Mouse (Mus musculus) ES-E14 (cell line): ENCODE measurements at regions not wholly inside any gene's neighbourhood (a gene's known extent, or its start where the extent isn't known, plus 50 kb on each side); places are given as distances from the start of the nearest gene placed in this dataset.

Experiments used
- DNase-seq: peaks from one replicate; pipeline ENCODE4 v3.0.0-alpha.2; 2013; ENCODE audit warnings: low read depth, low spot score
- H3K27ac ChIP-seq: 2 replicates; pipeline ENCODE4 v1.5.1; 2012; ENCODE audit warnings: low read depth, mild to moderate bottlenecking, low read length, moderate library complexity, mixed read lengths; ENCODE audit not compliant: poor library complexity, insufficient read depth, severe bottlenecking
- H3K36me3 ChIP-seq: 2 replicates; pipeline ENCODE4 v1.6.1; 2012; ENCODE audit warnings: mild to moderate bottlenecking, low read length, moderate library complexity, mixed read lengths; ENCODE audit not compliant: control insufficient read depth, poor library complexity, insufficient read depth, severe bottlenecking
- H3K4me1 ChIP-seq, 2 experiments: fragments of 150-350 bp in 1 of 2; sonication (generic) in 1 of 2; 2 replicates each; pipeline ENCODE4 v1.6.1; 2012; ENCODE audit warnings: low read length in 2 of 2, mild to moderate bottlenecking in 1 of 2, mixed read lengths in 1 of 2; ENCODE audit not compliant: control insufficient read depth in 2 of 2, insufficient read depth in 2 of 2, poor library complexity in 1 of 2
- H3K4me3 ChIP-seq, 2 experiments: fragments of 150-350 bp in 1 of 2; sonication (generic) in 1 of 2; 2 replicates each; pipeline ENCODE4 v1.5.1; 2012; ENCODE audit warnings: low read length in 2 of 2, low read depth in 1 of 2, mild to moderate bottlenecking in 1 of 2, mixed read lengths in 1 of 2; ENCODE audit not compliant: insufficient read depth in 1 of 2, poor library complexity in 1 of 2, severe bottlenecking in 1 of 2
- H3K9ac ChIP-seq: 2 replicates; pipeline ENCODE4 v1.6.1; 2012; ENCODE audit warnings: low read depth, mild to moderate bottlenecking, low read length, mixed read lengths; ENCODE audit not compliant: poor library complexity, insufficient read depth, severe bottlenecking
- H3K9me3 ChIP-seq: fragments of 150-350 bp; sonication (generic); 2 replicates; pipeline ENCODE4 v1.6.1; 2012; ENCODE audit warnings: low read depth, mild to moderate bottlenecking, low read length; ENCODE audit not compliant: control insufficient read depth, insufficient read depth
- CHD2 ChIP-seq: IDR thresholded peaks from 2 replicates; pipeline ENCODE4 v1.6.1; 2014; ENCODE audit warnings: mild to moderate bottlenecking, low read depth, low read length, inconsistent platforms
- HCFC1 ChIP-seq: IDR thresholded peaks from 2 replicates; pipeline ENCODE4 v1.6.1; 2012; ENCODE audit warnings: low read length, inconsistent platforms, borderline replicate concordance; ENCODE audit not compliant: insufficient read depth
- MAFK ChIP-seq: IDR thresholded peaks from 2 replicates; pipeline ENCODE4 v1.6.1; 2014; ENCODE audit warnings: mild to moderate bottlenecking, low read depth, low read length, inconsistent platforms; ENCODE audit not compliant: insufficient read depth
- ZC3H11A ChIP-seq: IDR thresholded peaks from 2 replicates; pipeline ENCODE4 v1.6.1; 2012; ENCODE audit warnings: low read depth, mild to moderate bottlenecking, inconsistent platforms, low read length, borderline replicate concordance
- ZNF384 ChIP-seq: IDR thresholded peaks from 2 replicates; pipeline ENCODE4 v1.6.1; 2012; ENCODE audit warnings: low read depth, low read length, inconsistent platforms
- in situ Hi-C, 2 experiments: fragments of 600-800 bp; cut with MboI; formaldehyde crosslinking; loops; one replicate each; pipeline ENCODE4 v1.15.1; 2025; ENCODE audit warnings: low sequenced_read_pairs in 2 of 2, inconsistent platforms in 1 of 2; ENCODE audit not compliant: unreplicated experiment in 2 of 2

DNA sequence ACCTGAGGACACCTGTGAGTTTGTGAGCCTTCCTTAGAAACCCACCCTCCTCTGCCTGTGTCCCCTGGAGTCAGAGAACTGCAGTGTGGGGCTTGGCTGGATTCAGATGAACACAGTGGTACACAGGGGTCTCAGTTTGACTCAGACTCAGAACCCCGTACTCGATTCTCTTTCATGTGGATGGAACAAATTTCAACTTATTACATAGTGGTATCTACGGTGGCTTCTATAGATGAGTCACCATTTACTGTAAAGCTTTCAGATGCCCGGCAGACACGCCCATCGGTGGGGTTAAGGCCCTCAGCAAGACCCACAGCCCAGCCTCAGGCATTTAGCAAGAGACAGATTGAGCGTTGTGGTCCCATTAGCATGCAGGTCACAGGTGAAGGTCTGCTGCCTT lies 178.9 kb upstream of the Mrps10 start:
- TF ChIP-seq ZNF384 (no peak), HCFC1 (no peak), MAFK (no peak), CHD2 (no peak), ZC3H11A (no peak)
- H3K9me3 ChIP-seq: no peaks in the 10 kb centered on the region
- DNase-seq: no peak
- no peak overlapping the region for H3K4me3 ChIP-seq
- no peak overlapping the region for H3K27ac ChIP-seq
- no peaks in the 10 kb centered on the region for H3K36me3 ChIP-seq
- peaks cover 5 to 19% of the 10 kb centered on the region in 2 experiments; a peak in 3 of 4 replicates for H3K4me1 ChIP-seq
- in situ Hi-C loops: no loop called here
- no peak overlapping the region for H3K9ac ChIP-seq

DNA sequence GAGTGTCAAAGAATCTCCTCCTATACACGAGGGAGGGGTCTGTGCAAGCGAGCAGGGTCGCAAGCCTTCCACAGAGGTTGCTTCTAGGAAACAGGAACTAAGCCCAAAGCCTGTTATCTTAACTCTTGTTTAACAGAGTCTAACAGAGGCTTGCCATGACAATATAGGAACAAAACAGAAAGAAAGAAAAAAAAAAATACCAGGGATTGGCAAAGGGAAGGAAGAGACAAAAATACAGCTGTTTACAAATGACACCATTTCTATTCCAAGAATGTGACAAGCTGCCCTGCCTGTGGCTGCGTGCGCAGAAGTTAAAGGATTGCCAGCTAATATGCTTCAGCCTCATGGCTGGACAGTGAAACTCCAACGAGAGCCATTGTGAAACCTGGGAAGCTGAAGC lies 173.8 kb upstream of the Ubr2 start:
- H3K27ac ChIP-seq: no peak overlapping the region
- peaks cover 0 to 2% of the 10 kb centered on the region in 2 experiments; a peak in 1 of 4 replicates for H3K4me1 ChIP-seq
- in situ Hi-C loops: no loop called here
- no peak for DNase-seq
- H3K9ac ChIP-seq: no peak overlapping the region
- no peaks in the 10 kb centered on the region for H3K9me3 ChIP-seq
- no peaks in the 10 kb centered on the region for H3K36me3 ChIP-seq
- H3K4me3 ChIP-seq: no peak overlapping the region
- TF ChIP-seq CHD2 (no peak), ZC3H11A (no peak), MAFK (no peak), HCFC1 (no peak), ZNF384 (no peak)

DNA sequence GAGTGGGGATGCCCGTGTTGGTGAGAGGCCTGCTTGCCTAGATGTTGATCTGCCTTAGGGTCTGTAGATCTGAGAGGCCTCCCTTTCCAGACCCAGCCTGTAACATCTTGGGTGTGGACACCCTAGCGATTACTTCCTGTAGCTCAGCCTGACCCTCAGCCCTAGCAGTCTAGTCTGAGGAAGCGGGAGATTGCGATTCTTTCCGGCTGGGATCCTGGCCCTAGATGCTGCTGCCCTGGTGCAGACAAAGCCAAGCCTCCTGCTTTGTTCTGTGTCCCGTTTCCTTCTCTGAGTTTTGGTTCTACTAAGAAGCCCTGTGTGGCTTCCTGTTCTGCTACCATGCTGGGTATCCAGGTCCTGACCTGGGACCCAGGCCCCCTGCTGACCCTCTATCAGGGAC lies 171.8 kb upstream of the Ubr2 start:
- no peak for DNase-seq
- H3K27ac ChIP-seq: no peak overlapping the region
- in situ Hi-C loops: no loop called here
- H3K9me3 ChIP-seq: no peaks in the 10 kb centered on the region
- no peak overlapping the region for H3K9ac ChIP-seq
- H3K4me1 ChIP-seq: peaks cover 2 to 6% of the 10 kb centered on the region in 2 experiments; a peak in 2 of 4 replicates
- TF ChIP-seq ZNF384 (no peak), MAFK (no peak), CHD2 (no peak), ZC3H11A (no peak), HCFC1 (no peak)
- H3K4me3 ChIP-seq: no peak overlapping the region
- no peaks in the 10 kb centered on the region for H3K36me3 ChIP-seq

DNA sequence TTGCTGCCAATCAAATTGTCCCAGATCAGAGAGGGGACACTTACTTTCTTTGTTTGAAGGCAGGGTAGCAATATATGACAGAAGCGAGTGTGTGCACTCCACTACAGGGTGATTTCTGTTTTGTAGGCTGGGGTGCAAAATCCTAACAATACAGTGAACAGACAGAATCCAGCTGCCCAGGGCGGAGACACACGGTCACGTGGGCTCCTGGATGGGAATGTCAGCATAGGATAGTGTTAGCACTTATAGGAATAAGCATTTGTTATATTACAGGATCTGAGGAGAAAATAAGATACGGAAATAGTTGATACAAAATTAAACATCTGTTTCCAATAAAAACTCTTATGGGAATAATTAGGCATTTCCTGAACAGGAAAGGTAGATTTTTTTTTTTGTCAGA lies 169.1 kb upstream of the Ubr2 start:
- no peak overlapping the region for H3K9ac ChIP-seq
- no peaks in the 10 kb centered on the region for H3K9me3 ChIP-seq
- H3K36me3 ChIP-seq: no peaks in the 10 kb centered on the region
- no peak overlapping the region for H3K4me3 ChIP-seq
- H3K27ac ChIP-seq: no peak overlapping the region
- in situ Hi-C loops: no loop called here
- TF ChIP-seq HCFC1 (no peak), ZC3H11A (no peak), ZNF384 (no peak), MAFK (no peak), CHD2 (no peak)
- peaks cover 2 to 6% of the 10 kb centered on the region in 2 experiments; a peak in 2 of 4 replicates for H3K4me1 ChIP-seq
- DNase-seq: no peak

DNA sequence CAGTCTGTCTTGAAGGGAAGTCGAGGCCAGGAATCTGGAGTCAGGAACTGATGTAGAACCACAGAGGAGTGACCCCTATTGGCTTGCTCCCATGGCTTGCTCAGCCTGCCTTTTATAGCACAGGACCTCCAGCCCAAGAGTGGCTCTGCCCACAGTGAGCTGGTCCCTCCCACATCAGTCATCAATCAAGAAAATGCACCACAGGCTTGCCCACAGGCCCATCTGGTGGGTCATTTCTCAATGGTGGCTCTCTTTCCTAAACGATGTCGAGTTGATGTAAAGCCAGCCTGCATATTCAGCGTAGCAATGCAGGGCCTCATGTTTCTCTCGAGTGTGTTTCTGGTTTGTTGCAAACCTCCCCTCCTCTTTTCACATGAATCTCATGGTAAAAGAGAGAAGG lies 168.3 kb upstream of the Ubr2 start:
- no peak overlapping the region for H3K9ac ChIP-seq
- H3K36me3 ChIP-seq: no peaks in the 10 kb centered on the region
- H3K27ac ChIP-seq: no peak overlapping the region
- no peak for DNase-seq
- no peaks in the 10 kb centered on the region for H3K9me3 ChIP-seq
- TF ChIP-seq HCFC1: no peak
- TF ChIP-seq ZC3H11A: no peak
- no peak for TF ChIP-seq ZNF384
- no peak for TF ChIP-seq CHD2
- no peak for TF ChIP-seq MAFK
- H3K4me1 ChIP-seq: peaks cover 2 to 6% of the 10 kb centered on the region in 2 experiments; a peak in 2 of 4 replicates
- in situ Hi-C loops: no loop called here
- H3K4me3 ChIP-seq: no peak overlapping the region
